Mouse (Mus musculus) induced T-regulatory cell, adult 2 months (primary cell): Measurements from ENCODE around the gene Cacna2d3.

Experiments used
- DNase-seq: peaks from one replicate; pipeline ENCODE4 v3.0.0-alpha.2; 2012; ENCODE audit warnings: low read depth

Cacna2d3 gene

DNA sequence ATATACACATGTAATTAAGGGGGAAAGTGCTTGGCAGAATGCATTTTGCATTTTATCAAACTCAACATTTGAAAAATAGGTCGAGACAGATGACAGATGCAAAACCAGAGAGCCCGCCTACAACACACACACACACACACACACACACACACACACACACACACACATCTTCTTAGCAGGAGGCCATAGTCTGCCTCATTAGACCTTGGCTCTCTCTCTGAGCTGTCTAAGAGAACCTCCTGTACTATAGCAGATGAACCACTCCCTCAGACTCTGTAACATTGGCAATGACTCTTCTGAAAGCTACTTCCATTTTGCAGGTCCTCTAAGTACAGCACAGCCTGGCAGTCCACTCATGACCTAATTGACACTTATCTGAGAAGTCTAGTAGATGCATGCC lies 330.2 kb downstream of the Cacna2d3 start:
- DNase-seq, result no peak

DNA sequence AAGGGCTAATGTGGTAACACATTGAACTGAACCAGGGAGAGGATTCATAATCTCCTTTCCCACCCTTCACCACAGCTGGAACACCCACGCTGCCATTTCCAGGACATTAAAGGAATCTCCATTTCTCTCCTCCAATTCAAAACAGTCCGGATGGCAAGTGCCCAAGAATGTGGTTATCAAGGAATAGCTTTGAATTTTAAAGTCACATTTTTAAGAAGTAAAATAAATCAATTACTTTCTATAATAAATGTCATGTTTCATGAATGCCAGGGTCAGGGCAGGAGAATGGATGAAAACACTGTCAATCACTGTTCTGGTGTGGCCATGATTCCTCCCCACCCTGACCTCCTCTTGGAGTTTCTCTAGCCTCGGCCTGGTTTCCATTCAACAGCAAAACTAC lies 333.9 kb downstream of the Cacna2d3 start:
- no peak for DNase-seq

DNA sequence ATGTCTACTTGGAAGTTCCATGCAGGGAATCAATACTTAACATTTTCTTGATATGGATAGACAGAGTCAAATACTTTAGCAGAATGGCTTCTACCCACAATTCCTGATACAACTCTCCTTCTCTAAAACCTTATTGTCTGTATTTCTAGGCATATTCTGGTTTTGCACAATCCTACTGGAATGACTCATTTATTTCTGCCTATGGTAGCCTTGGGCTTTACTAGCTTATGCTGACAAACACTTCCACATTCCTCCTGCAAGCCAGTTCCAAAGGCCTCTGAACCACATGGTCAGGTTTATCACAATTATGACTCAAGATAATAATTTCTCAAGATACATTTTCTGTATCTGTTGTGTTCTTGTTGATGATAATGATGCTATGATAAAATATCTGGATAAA lies 336.2 kb downstream of the Cacna2d3 start:
- DNase-seq, result no peak

DNA sequence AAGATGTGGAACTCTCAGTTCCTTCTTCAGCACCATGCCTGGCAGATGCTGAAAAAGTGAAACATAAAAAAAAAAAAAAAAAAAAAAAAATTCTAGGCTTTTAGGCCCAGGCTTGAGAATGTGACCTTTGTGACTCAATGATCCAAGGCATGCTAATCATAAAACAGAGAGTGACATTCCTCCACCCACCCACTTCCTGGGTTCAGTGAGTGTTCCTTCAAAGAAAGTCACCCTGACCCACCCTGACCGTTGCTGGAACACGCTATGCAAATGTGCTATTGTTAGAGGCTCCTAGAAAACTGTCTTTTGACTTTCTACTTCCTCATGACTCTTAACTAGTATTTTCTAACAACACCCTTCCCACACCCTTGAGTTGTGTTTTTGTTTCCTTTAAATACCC lies 338.9 kb downstream of the Cacna2d3 start:
- DNase-seq, result no peak

DNA sequence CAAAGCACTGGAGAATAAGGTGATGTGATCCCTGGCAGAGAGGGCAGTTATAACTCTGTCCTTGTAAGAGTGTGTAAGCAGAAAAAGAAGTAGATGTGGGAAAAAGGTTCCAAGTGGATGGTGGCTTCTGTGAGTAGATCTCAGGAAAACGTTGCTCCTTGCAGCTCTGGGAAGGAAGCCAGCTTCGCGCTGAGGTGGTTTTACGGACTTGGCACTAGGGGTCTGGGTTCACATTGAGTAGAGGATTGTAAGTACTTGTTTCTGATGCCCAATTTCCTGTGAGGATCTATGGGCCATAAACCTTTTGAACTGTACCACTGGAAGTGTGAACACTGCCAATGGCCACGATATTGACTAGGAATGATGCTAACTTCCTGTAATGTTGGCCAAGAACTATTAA lies 354.8 kb downstream of the Cacna2d3 start:
- no peak for DNase-seq

DNA sequence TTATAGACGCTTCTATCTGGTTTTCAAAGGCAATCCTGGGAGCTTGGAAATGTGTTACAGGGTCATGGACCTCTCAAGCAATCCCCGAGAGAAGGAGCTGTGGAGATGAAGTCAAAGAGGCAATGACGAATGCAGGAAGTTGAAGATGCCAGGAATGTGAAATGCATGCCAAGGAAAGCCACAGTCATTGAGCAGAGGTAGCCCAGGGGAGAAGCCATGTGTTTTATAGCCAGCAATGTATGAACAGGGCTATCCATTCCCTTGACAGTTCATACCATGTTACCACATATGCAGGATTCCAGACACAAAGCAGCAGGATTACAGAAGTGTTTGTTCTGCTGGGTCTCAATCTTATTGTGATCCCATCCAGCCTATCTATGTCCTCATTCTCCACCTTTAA lies 359.2 kb downstream of the Cacna2d3 start:
- no peak for DNase-seq

DNA sequence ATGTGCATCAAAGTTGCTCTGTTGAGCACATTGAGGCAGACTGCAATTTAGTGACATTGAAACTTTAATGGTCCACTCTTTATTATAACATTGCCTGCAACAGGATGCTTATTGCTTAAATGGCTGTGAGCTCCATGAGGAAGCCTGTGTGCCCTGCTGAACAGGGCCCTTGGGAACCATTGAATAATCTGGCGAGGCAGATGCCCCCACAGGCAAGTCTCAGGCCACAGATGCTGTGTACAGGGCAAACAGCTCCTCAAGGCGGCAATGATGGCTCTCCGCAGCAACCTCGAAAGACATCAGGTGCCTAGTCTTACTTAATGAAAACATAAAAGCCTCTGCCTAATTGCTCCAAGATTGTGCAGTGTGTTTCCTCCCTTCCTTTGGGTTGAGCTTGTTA lies 371.0 kb downstream of the Cacna2d3 start:
- no peak for DNase-seq

DNA sequence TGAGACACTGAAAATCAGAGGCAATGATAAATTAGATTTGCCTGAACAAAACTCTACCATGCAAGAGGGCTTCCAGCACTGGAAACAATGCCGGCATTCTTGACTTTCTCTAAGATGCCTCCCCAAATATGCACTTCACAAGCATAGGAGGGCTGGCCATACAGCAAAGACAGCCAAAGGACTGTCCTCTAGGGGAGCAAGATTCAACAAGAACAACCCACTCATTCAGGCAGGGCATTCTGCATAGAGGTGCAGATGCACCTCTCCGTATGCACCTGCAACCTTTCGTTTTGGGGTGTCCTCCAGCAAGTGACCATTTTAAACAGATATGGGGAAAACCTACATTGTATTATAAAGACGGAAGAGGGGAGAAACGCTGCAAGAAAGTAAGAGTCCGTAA lies 380.1 kb downstream of the Cacna2d3 start:
- no peak for DNase-seq

DNA sequence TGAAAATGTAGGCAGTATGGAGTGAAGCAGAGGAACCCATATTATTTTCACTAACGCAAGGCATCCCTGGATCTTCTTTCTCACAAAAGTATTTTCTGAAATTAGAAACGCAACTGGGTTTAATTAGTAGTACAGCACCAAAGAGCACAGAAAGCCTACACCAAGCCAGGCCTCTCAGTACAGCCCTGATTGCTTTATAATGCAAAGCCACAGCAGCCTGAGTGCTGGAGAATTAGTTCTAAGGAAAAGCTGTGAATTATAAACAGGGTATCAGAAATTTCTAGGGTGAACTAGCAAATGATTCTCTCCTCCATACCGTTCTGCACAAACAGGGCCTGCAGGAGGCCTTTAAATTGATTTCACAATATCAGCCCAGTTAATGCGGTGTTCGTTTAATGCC lies 380.9 kb downstream of the Cacna2d3 start:
- no peak for DNase-seq

DNA sequence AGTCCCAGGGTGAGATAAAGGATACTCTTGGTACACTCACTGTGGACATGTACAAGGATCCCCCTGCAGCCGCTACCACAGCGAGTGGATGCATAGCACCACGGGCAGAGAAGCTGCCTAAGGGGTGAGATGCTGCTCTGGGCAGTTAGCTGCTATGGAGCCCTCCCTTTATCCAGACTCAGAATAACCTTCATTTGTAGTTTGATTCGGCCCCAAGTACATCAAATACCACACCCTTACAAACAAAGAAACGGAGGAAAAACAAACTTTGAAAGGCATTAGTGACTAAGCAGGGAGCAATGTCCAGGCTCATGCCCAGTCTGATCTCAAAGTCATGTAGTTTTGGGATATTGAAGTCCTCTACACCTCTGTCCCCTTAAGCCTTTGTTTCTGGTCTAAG lies 386.8 kb downstream of the Cacna2d3 start:
- DNase-seq, result no peak

DNA sequence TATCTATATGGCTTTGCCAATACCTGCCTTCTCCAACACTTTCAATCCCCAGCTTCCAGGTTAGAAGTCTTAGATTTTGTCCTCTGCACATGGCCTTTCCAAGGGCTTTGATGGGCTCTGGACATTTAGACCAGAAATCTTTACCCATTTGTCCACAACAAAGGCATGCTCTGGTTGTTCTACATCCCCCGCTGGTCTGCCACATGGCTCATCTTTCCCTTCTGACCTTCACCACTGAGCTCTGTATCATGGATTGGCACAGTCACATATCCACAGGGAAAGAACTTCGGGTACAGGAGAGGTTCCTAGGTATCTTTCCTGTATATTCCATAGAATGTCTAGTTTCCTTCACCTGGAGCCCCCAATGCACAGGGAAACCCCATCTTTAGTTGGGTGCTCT lies 387.4 kb downstream of the Cacna2d3 start:
- no peak for DNase-seq

DNA sequence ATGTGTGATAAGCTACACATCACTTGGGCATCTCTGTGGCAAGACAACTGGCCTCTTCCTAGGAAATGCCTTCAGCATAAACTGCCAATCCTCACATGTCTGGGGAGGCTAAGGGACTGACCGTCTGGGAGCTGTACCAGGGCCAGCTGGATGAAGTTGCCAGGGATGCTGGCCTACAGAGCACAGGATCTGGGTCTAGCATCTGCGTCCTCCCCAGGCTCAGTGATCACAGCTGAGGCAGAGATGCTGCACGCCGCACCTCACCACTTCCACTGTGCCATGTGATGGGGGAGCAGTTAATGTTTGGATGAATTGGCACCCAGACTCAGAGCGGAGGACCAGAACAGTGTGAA lies 397.3 kb downstream of the Cacna2d3 start:
- no peak for DNase-seq

DNA sequence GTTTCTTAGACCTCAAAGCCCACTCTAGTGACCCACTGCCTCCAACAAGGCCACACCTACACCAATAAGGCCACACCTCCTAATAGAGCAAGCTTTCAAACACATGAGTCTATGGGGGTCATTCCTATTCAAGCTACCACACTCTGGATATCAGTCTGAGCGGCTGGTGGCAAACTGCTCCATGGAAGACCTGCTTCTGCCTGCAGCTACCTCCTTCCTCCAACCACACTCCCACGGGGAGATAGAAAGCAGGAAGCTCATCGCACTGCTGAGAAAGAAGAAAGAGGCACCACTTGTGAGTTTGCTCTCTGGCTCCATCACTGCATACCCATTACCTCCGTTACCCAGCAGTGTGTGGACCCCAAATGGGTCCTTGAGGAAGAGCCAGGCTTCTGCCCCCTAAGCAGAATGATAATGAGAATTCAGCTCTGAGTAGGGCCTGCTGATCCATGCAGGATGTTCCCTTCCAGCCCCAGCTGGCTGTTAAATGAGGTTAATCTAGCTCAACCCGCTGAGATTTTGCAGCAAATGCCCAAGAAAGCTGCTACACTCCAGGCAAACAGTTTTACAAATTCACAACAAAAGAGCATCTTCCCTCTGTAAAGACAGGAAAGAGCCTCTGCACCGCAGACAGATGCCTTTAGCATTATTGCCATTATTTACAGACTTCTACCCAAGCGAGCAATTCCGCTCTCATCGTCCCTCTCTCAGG lies 397.8 kb downstream of the Cacna2d3 start:
- DNase-seq, result no peak

DNA sequence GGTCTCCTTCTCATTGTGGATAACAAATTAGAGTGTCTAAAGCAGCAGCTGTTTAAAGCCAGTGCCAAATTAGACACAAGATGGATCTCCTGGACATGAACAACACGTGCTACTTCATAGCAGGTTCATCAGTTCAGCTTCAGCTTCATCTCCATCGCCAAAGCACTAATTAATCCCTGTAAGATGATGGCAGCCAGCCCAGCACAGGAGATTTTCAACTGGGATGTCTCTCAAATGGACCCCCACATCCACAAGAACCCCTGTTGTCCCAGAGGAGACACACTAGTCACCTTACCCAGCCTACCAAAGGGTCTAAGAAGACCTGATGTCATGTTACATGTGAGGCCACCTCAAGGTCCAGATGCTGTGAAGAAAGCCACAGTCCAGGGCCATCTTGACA lies 408.2 kb downstream of the Cacna2d3 start:
- DNase-seq, result no peak

DNA sequence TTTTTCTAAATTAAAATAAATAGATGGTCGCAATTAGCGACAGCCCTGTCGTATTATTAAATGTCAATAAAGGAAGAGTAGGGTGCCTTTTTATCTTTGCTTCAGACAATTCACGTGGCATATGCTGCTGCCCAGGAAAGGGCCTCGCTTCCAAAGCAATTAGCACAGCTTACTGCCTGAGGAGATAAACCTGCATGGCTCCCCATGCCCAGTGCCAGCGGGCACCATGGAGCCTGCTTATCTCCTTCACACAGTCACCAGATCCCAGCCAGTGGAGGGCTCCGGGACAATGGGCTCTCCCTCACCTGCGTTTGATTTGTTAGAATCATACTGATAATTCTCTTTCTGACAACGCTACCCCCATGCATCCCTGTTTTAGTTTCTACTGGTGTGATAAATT lies 416.0 kb downstream of the Cacna2d3 start:
- no peak for DNase-seq

DNA sequence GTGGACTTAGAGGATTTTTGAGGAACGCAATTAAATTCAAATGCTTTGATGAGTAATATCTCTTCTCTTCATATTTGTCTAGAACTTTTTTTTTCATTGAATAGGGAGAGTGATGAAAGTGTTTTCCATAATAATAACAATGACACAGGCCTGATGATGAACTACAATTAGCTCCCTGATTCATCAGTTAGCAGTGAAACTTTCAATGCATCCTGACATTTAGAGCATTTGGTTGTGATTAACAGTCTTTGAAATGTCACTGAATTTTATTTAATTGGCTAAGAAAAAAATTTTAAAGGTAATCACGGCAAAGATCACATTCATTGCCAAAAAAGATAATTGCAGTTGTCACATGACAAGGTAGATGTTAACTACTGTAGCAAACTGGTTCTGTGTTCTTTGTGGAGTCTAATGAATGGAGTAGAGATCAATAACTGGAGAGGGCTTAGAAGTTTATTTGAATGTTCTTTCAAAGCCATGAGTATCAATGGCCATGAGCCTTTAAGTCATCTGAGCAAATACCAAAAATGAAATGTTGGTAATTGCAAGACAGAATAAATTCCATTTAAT lies 425.4 kb downstream of the Cacna2d3 start:
- DNase-seq, result no peak

DNA sequence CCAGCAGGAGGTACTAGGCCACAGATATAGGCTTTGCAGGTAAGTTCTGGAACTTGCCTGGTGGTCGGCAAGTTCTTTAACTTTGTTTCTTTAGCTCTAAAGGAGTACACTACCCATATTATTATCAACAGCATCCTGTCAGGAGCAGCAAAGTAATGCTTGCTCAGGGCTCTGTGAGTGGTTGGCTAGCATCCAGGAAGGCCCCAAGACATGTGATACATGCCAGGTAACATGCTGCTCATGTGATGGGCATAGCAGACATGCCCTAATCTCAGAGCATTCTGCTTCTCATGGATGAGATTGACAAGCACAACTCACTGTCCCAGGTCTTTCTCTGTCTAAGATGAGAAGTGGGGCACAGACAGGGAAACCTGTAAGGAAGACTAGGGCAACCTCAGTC lies 442.8 kb downstream of the Cacna2d3 start:
- DNase-seq, result no peak

DNA sequence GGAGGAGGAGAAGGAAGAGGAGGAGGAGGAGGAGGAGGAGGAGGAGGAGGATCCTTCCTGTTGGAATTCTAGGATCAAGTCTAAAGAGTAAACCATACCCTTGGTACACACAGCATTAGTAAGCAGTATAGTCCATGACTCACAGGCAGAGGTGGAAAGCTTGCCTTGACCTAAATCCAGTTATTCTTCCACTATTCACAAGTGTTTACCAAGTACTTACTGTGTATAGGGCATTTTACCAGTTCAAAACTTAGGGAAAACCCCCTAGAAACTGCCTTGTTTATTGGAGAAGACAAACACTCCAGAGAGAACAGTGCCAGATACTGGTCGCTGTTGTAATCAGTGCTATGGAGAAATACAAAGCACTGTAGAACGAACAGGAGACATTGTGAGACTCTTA lies 443.3 kb downstream of the Cacna2d3 start:
- DNase-seq, result no peak

DNA sequence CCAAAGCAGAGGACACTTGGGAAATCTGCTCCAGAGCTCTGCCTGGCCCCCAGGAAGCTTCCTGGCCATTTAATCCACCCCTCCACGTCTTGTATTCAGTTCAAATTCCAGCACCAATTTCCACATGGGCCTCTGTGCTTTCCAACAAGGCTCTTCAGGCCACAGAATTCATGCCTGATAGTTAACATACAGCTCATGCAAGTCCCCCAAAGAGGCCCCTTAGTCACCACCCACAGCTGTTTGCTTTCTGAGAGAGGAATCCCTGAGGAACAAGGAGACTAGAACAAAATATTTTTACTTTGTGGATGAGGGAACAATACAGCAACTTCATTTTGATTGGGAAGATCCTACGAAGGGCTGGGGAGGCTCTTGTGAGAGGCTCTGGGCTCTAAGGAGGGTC lies 444.0 kb downstream of the Cacna2d3 start:
- no peak for DNase-seq

DNA sequence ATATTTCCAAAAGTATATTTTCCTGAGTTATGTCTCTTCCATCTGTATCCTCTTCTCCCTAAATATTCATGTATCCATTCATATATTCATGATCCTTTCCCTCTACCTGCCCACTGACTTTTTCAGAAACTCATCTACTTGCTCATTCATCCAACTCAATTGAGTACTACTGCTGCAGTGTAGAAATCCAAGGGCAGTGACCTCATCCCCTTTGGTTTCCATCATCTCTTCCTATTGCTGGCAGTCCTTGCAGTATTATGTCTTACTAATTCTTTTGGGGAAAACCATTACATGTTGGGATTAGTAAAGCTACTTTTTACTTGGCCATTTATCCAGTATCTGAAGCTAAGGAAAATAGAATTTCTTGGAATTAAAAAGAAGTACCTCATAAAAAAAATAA lies 447.8 kb downstream of the Cacna2d3 start:
- no peak for DNase-seq

DNA sequence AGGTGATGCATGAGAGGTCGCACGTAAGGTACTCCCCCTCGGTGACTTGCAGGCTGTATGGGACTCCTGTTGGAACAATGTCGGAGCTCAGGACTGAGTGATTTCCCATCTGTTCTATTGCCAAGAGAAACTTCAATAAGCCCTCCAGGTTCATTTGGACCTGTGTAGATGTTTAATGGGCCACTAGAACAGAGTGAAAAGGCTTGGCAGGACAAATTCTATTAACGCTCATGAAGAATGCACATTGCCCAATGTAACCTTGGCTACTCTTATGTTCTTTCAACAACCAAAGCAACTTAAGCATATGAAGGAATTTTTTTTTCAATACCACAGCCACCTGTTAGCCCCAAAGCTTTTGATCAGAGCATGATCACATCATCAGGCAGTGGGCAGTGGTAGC lies 451.1 kb downstream of the Cacna2d3 start:
- DNase-seq, result no peak

DNA sequence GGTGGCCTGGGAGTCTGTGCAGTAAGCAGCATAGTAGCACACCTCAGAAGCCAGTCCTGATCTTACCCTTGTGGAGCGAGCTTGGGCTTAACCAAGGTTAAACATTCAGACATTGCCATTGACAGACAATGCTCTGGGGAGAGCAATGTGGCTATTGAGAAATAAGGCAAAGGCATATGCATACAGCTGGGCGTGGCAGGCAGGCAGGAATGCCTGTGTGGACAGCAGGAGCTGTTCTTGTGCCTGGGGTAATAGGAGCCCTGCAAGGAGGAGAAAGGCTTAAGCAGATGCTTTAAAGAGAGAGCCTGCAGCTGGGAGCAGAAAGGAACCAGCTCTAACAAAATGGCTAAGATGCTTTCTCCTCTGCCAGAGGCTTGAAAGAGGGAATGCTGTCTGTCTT lies 451.8 kb downstream of the Cacna2d3 start:
- DNase-seq, result no peak

DNA sequence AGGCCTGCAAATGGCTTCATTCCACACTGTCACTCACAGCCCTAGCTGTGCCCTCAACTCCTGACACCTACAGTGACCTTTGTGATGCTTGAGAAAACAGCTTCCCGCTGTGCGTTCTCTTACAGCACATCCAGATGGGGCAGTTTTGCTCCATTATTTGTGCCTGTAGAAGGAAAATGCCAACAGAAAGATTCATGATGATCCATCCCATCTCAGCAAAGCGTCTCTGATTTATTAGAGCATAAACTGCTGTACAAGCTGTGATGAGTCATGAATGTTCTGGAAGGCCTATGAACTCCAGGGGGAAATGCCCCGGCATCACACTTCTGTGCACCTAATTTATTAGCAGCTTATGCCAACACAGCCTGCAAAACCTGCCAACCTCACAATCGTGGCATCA lies 453.1 kb downstream of the Cacna2d3 start:
- DNase-seq, result no peak

DNA sequence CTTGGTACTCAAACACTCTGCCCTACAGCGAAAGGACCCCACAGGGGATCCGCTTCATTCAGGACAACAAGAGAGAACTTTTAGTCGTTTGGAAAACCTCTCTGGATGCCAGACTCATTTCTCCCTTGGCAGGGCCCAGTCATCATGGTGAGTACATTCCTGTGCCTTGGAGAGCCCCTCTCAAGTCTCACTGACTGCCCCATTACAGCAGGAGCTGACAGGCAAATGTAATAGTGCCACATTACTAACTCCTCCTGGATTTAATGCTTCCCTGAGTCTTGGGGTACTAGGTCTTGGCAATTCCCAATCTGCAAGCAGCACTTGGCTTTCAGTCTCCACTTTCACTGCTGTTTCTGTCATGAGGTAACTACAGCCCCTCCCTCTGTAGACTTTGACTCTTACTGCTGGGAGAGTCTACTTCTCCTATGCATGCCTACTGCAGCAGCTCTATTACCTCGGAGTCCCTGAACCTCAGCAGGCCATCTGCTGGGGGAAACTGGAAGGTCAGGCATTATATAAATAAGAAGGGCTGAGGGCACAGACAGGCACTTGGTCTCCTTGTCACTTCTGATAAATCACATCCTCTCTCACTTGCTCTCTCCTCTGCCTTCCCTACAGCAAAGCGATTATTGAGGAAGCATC lies 454.3 kb downstream of the Cacna2d3 start:
- no peak for DNase-seq
